Mouse (Mus musculus): ENCODE measurements around the gene H2-M3. TPM values are rescaled to one million over a fixed set of nuclear protein-coding genes. Genes with fewer than 3 reads are reported as not detected.

The H2-M3 gene
- polyA plus RNA-seq, 1 experiment from 2014 or later, result 0.81 TPM

- no peak overlapping the region for H3K9ac ChIP-seq (replicated peaks; ENCODE audit: low read depth, low read length)
- no peak overlapping the region for H3K27ac ChIP-seq (ENCODE audit: low read length)
- no peak for ATAC-seq
- no peak overlapping the region for H3K4me3 ChIP-seq (replicated peaks; ENCODE audit: low read length)
- H3K9me3 ChIP-seq (ENCODE audit: control insufficient read depth, low read length), result no peaks in the 10 kb centered on the region
- no peak overlapping the region for H3K4me2 ChIP-seq (ENCODE audit: low read length)
- no peaks in the 10 kb centered on the region for H3K4me1 ChIP-seq (replicated peaks; ENCODE audit: control insufficient read depth, insufficient read depth, low read length)
- H3K27me3 ChIP-seq (replicated peaks; ENCODE audit: control insufficient read depth, insufficient read depth, low read length), result no peaks in the 10 kb centered on the region
- H3K36me3 ChIP-seq (ENCODE audit: control insufficient read depth, insufficient read depth), result no peaks in the 10 kb centered on the region
- 82% methylated on average over 2 of the region's 2 CpGs for WGBS
Observed at GRCm38 (mm10) chr17:37275626-37276248, 5.7 kb downstream of the H2-M3 start.

DNA sequence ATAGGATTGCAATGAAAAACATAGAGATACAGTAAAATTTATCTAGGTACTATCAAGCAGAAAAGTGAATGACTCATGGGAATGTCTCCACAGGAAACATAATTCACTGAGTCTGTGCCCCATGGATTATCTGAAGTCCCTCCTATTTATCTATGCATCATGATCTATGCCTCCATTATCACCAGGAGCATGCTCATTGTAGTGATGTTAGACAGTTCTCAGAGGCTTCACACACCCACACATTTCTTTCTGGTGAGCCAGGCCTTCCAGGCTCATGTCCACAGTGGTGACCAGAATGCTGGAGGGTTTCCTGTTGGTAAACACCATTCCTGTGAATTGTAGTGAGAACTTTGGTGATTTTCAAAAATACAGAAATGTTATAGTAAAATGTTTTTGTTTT lies 6.6 kb downstream of the H2-M3 start:
- H3K36me3 ChIP-seq (ENCODE audit: control insufficient read depth, insufficient read depth), result no peaks in the 10 kb centered on the region
- H3K9me3 ChIP-seq (ENCODE audit: control insufficient read depth, low read length), result no peaks in the 10 kb centered on the region
- H3K4me3 ChIP-seq (replicated peaks; ENCODE audit: low read length), result no peak overlapping the region
- H3K4me1 ChIP-seq (replicated peaks; ENCODE audit: control insufficient read depth, insufficient read depth, low read length), result no peaks in the 10 kb centered on the region
- H3K27ac ChIP-seq (ENCODE audit: low read length), result no peak overlapping the region
- no peak overlapping the region for H3K9ac ChIP-seq (replicated peaks; ENCODE audit: low read depth, low read length)
- H3K4me2 ChIP-seq (ENCODE audit: low read length), result no peak overlapping the region
- ATAC-seq, result no peak
- no peaks in the 10 kb centered on the region for H3K27me3 ChIP-seq (replicated peaks; ENCODE audit: control insufficient read depth, insufficient read depth, low read length)

DNA sequence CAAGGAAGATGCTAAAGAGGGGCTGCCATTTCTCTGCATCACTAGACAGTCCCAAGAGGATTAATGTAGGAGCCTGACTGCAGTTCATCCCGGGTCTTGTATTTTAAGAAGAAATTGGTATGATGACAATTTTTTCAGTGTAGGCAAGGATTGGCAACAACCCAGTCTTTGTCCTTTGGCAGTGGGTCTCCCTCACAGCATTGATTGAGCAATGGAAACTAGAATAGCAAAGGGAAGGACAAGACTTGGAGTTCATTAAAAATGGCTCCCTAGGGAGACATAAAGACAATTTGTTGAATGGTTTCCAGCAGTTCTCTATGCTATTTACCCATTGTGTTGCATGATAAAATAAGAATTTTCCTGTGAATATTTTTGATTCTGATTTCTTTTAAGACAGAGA lies 10.3 kb downstream of the H2-M3 start:
- 72% methylated on average over 1 of the region's 1 CpGs for WGBS
- Histone ChIP-seq H3K9ac (replicated peaks; ENCODE audit: low read depth, low read length) (no peak overlapping the region), H3K4me2 (ENCODE audit: low read length) (no peak overlapping the region), H3K9me3 (ENCODE audit: control insufficient read depth, low read length) (no peaks in the 10 kb centered on the region), H3K36me3 (ENCODE audit: control insufficient read depth, insufficient read depth) (no peaks in the 10 kb centered on the region), H3K4me1 (replicated peaks; ENCODE audit: control insufficient read depth, insufficient read depth, low read length) (no peaks in the 10 kb centered on the region), H3K4me3 (replicated peaks; ENCODE audit: low read length) (no peak overlapping the region), H3K27me3 (replicated peaks; ENCODE audit: control insufficient read depth, insufficient read depth, low read length) (no peaks in the 10 kb centered on the region), H3K27ac (ENCODE audit: low read length) (no peak overlapping the region)
- no peak for ATAC-seq

DNA sequence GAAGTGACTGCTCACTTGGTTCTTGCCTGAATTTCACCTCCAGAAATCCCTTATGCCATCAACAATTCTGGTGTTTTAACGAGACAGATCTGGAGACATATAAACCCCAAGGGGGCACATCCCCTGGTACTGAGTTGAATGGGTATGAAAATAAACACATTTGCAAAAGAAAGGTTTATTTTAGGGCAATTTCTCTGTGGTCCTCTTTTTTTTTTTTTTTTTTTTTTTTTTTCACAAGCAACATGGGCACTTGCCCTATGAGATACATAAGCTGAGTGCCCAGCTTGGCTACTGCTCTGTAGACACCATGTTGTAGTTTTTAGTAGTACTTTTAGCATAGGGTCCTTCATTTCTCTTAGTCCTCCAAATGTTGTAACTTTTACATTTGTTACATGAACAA lies 13.3 kb downstream of the H2-M3 start, which contains the start of gene Olfr99:
Gene Olfr99, minus strand, starts transcription at position 101 of the 400 bp plus-strand sequence.
- Histone ChIP-seq H3K4me1 (replicated peaks; ENCODE audit: control insufficient read depth, insufficient read depth, low read length) (no peaks in the 10 kb centered on the region), H3K4me2 (ENCODE audit: low read length) (no peak within 1 kb of the TSS), H3K9me3 (ENCODE audit: control insufficient read depth, low read length) (no peaks in the 10 kb centered on the region), H3K27me3 (replicated peaks; ENCODE audit: control insufficient read depth, insufficient read depth, low read length) (no peaks in the 10 kb centered on the region), H3K4me3 (replicated peaks; ENCODE audit: low read length) (no peak within 1 kb of the TSS), H3K27ac (ENCODE audit: low read length) (no peak within 1 kb of the TSS), H3K36me3 (ENCODE audit: control insufficient read depth, insufficient read depth) (no peaks in the 10 kb centered on the region), H3K9ac (replicated peaks; ENCODE audit: low read depth, low read length) (no peak within 1 kb of the TSS)
- no peak for ATAC-seq
- 74% methylated on average over 1 of the region's 1 CpGs for WGBS

- ATAC-seq, result no peak
- H3K4me2 ChIP-seq (ENCODE audit: low read length), result no peak within 1 kb of the TSS
- 89% methylated on average over 4 of the region's 4 CpGs for WGBS
- no peak within 1 kb of the TSS for H3K4me3 ChIP-seq (replicated peaks; ENCODE audit: low read length)
- H3K27me3 ChIP-seq (replicated peaks; ENCODE audit: control insufficient read depth, insufficient read depth, low read length), result no peaks in the 10 kb centered on the region
- no peaks in the 10 kb centered on the region for H3K36me3 ChIP-seq (ENCODE audit: control insufficient read depth, insufficient read depth)
- H3K4me1 ChIP-seq (replicated peaks; ENCODE audit: control insufficient read depth, insufficient read depth, low read length), result no peaks in the 10 kb centered on the region
- no peak within 1 kb of the TSS for H3K9ac ChIP-seq (replicated peaks; ENCODE audit: low read depth, low read length)
- no peak within 1 kb of the TSS for H3K27ac ChIP-seq (ENCODE audit: low read length)
- H3K9me3 ChIP-seq (ENCODE audit: control insufficient read depth, low read length), result no peaks in the 10 kb centered on the region
Observed at GRCm38 (mm10) chr17:37304213-37304612, 34.2 kb downstream of the H2-M3 start, which contains the start of gene Olfr101. TSS of gene Olfr101 (minus strand) at chr17:37304313.

- 43% methylated on average over 4 of the region's 4 CpGs for WGBS
- H3K36me3 ChIP-seq (ENCODE audit: control insufficient read depth, insufficient read depth), result no peaks in the 10 kb centered on the region
- H3K9me3 ChIP-seq (ENCODE audit: control insufficient read depth, low read length), result no peaks in the 10 kb centered on the region
- no peak overlapping the region for H3K9ac ChIP-seq (replicated peaks; ENCODE audit: low read depth, low read length)
- no peak overlapping the region for H3K27ac ChIP-seq (ENCODE audit: low read length)
- no peaks in the 10 kb centered on the region for H3K4me1 ChIP-seq (replicated peaks; ENCODE audit: control insufficient read depth, insufficient read depth, low read length)
- no peak overlapping the region for H3K4me2 ChIP-seq (ENCODE audit: low read length)
- no peaks in the 10 kb centered on the region for H3K27me3 ChIP-seq (replicated peaks; ENCODE audit: control insufficient read depth, insufficient read depth, low read length)
- no peak for ATAC-seq
- H3K4me3 ChIP-seq (replicated peaks; ENCODE audit: low read length), result no peak overlapping the region
Observed at GRCm38 (mm10) chr17:37308483-37308882, 38.5 kb downstream of the H2-M3 start.

DNA sequence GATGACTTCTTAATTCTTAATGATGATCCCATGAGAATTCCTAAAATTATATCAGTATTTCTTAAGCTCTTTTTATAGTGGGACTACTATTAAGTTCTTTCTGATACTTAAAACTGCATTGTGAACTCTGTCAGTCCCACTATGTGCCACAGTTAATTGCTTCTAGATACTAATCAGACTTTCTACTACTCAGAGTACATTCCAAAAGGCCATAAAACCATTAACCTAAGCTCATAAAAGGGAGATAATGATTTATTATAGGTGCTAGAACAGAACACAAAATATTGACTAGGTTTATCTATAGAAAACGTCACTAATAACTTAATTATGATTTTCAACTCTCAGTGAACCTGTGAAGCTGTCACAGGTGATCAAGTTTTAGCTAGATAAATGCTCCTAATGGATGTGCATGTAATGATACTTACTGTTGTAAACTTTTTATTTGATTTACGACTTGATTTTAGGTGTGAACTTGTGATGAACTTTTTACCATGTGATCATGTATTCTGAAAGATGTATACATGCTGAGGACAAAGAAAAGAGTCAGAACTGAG lies 40.2 kb downstream of the H2-M3 start:
- 51% methylated on average over 2 of the region's 2 CpGs for WGBS
- ATAC-seq, result no peak
- Histone ChIP-seq H3K4me1 (replicated peaks; ENCODE audit: control insufficient read depth, insufficient read depth, low read length) (no peaks in the 10 kb centered on the region), H3K27ac (ENCODE audit: low read length) (no peak overlapping the region), H3K36me3 (ENCODE audit: control insufficient read depth, insufficient read depth) (no peaks in the 10 kb centered on the region), H3K9me3 (ENCODE audit: control insufficient read depth, low read length) (no peaks in the 10 kb centered on the region), H3K27me3 (replicated peaks; ENCODE audit: control insufficient read depth, insufficient read depth, low read length) (no peaks in the 10 kb centered on the region), H3K9ac (replicated peaks; ENCODE audit: low read depth, low read length) (no peak overlapping the region), H3K4me2 (ENCODE audit: low read length) (no peak overlapping the region), H3K4me3 (replicated peaks; ENCODE audit: low read length) (no peak overlapping the region)

- H3K4me1 ChIP-seq (replicated peaks; ENCODE audit: control insufficient read depth, insufficient read depth, low read length), result no peaks in the 10 kb centered on the region
- H3K9me3 ChIP-seq (ENCODE audit: control insufficient read depth, low read length), result peaks cover 3% of the 10 kb centered on the region; the same call in 1 of the 2 replicates
- H3K9ac ChIP-seq (replicated peaks; ENCODE audit: low read depth, low read length), result no peak within 1 kb of the TSS
- H3K27ac ChIP-seq (ENCODE audit: low read length), result no peak within 1 kb of the TSS
- ATAC-seq, result no peak
- H3K4me3 ChIP-seq (replicated peaks; ENCODE audit: low read length), result no peak within 1 kb of the TSS
- no peak within 1 kb of the TSS for H3K4me2 ChIP-seq (ENCODE audit: low read length)
- H3K27me3 ChIP-seq (replicated peaks; ENCODE audit: control insufficient read depth, insufficient read depth, low read length), result no peaks in the 10 kb centered on the region
- no peaks in the 10 kb centered on the region for H3K36me3 ChIP-seq (ENCODE audit: control insufficient read depth, insufficient read depth)
Observed at GRCm38 (mm10) chr17:37316954-37317353, 46.9 kb downstream of the H2-M3 start, which contains the start of gene Olfr102. TSS of gene Olfr102 (minus strand) at chr17:37317054.
